Mouse (Mus musculus) lung, embryonic 16.5 days (tissue): ENCODE data around the gene Dnajc2. TPM values are rescaled to one million over a fixed set of nuclear protein-coding genes. Genes with fewer than 3 reads are reported as not detected.
A peak's percentile ranks its signal among the peaks of the same experiment; 100 is the strongest.

Source experiments
- ATAC-seq: fragments of 200-750 bp; cut with Nextera tagmentation; 2 replicates; pipeline ENCODE4 v1.8.0; 2017; ENCODE audit warnings: low read depth, mild to moderate bottlenecking, moderate library complexity
- H3K27ac ChIP-seq: fragments of 300-500 bp; sonication (generic); 2 replicates; pipeline ENCODE4 v1.5.1; 2014; ENCODE audit warnings: mild to moderate bottlenecking, control low read depth, low read length
- H3K27me3 ChIP-seq: fragments of 300-500 bp; sonication (generic); 2 replicates; pipeline ENCODE4 v1.6.1; 2014; ENCODE audit warnings: low read depth, low read length, mixed read lengths; ENCODE audit not compliant: control insufficient read depth, insufficient read depth
- H3K36me3 ChIP-seq: fragments of 300-500 bp; sonication (generic); 2 replicates; pipeline ENCODE4 v1.6.1; 2014; ENCODE audit warnings: low read length; ENCODE audit not compliant: control insufficient read depth, insufficient read depth
- H3K4me1 ChIP-seq: fragments of 300-500 bp; sonication (generic); replicated peaks from 2 replicates; pipeline ENCODE4 v1.6.1; 2014; ENCODE audit warnings: low read length, mixed read lengths; ENCODE audit not compliant: control insufficient read depth, insufficient read depth
- H3K4me2 ChIP-seq: fragments of 300-500 bp; sonication (generic); 2 replicates; pipeline ENCODE4 v1.6.1; 2014; ENCODE audit warnings: low read depth, low read length, control low read depth
- H3K4me3 ChIP-seq: fragments of 300-500 bp; sonication (generic); 2 replicates; pipeline ENCODE4 v1.5.1; 2014; ENCODE audit warnings: mild to moderate bottlenecking, low read length, control low read depth
- H3K9ac ChIP-seq: fragments of 300-500 bp; sonication (generic); 2 replicates; pipeline ENCODE4 v1.6.1; 2014; ENCODE audit warnings: low read length, control low read depth
- H3K9me3 ChIP-seq: fragments of 300-500 bp; sonication (generic); 2 replicates; pipeline ENCODE4 v1.6.1; 2016; ENCODE audit warnings: low read length; ENCODE audit not compliant: control insufficient read depth
- WGBS: fragments of 180-500 bp; shearing (Covaris S2); extraction: QIAGEN DNeasy Blood & Tissue Kit; methylation state at CpG from one replicate; pipeline ENCODE4 v1.1.7; 2014; 5-methylcytosine and 5-hydroxymethylcytosine counted together
- polyA plus RNA-seq: library from polyadenylated mRNA; unstranded; fragments of >200 nt; fragmentation: Nextera tagmentation; extraction: Ambion mirVana; gene quantifications from 2 replicates; pipeline ENCODE4 v1.2.1, GENCODE M21; 2015

Dnajc2 gene
- polyA plus RNA-seq, 1 experiment from 2014 or later = 55.1 TPM

GRCm38 (mm10) chr5:21792166-21792565 lies 7.1 kb upstream of the Dnajc2 start:
- ATAC-seq = no peak
- H3K27ac ChIP-seq = no peak overlapping the region
- H3K4me3 ChIP-seq = no peak overlapping the region

GRCm38 (mm10) chr5:21789061-21789460 lies 4.0 kb upstream of the Dnajc2 start:
- no peaks in the 10 kb centered on the region for H3K9me3 ChIP-seq
- peaks cover 11% of the 10 kb centered on the region for H3K4me1 ChIP-seq
- no peak overlapping the region for H3K4me2 ChIP-seq
- 70% methylated on average over 5 of the region's 5 CpGs for WGBS
- H3K27ac ChIP-seq = no peak overlapping the region
- ATAC-seq = no peak
- H3K4me3 ChIP-seq = no peak overlapping the region
- H3K27me3 ChIP-seq = no peaks in the 10 kb centered on the region
- H3K9ac ChIP-seq = no peak overlapping the region
- 0 out of 2 replicates have a peak, but pooled peaks cover 2% of the 10 kb centered on the region for H3K36me3 ChIP-seq

More at GRCm38 (mm10) chr5:21792166-21792565, 7.1 kb upstream of the Dnajc2 start:
- Histone ChIP-seq H3K27me3 (no peaks in the 10 kb centered on the region), H3K4me2 (no peak overlapping the region), H3K4me1 (peaks cover 6% of the 10 kb centered on the region), H3K36me3 (peaks cover 10% of the 10 kb centered on the region), H3K9me3 (no peaks in the 10 kb centered on the region), H3K9ac (no peak overlapping the region)

GRCm38 (mm10) chr5:21787186-21788105 lies 2.4 kb upstream of the Dnajc2 start:
- 31% methylated on average over 11 of the region's 11 CpGs for WGBS
- no peak overlapping the region for H3K27ac ChIP-seq

GRCm38 (mm10) chr5:21786258-21787185 lies 1.5 kb upstream of the Dnajc2 start:
- peak overlapping the region; percentile 71 for H3K4me2 ChIP-seq
- H3K27me3 ChIP-seq = no peaks in the 10 kb centered on the region
- peak overlapping the region; percentile 96 for H3K4me3 ChIP-seq
- 1% methylated on average over 51 of the region's 51 CpGs for WGBS
- peak overlapping the region; percentile 94 for H3K9ac ChIP-seq
- peak overlapping the region; percentile 83 for H3K27ac ChIP-seq
- peaks cover 14% of the 10 kb centered on the region for H3K36me3 ChIP-seq
- peak; percentile 87 for ATAC-seq
- H3K9me3 ChIP-seq = no peaks in the 10 kb centered on the region
- peaks cover 12% of the 10 kb centered on the region for H3K4me1 ChIP-seq

More at GRCm38 (mm10) chr5:21787186-21788105, 2.4 kb upstream of the Dnajc2 start:
- H3K9ac ChIP-seq = peak overlapping the region; percentile 94
- H3K4me3 ChIP-seq = peak overlapping the region; percentile 96
- H3K27me3 ChIP-seq = no peaks in the 10 kb centered on the region
- no peaks in the 10 kb centered on the region for H3K9me3 ChIP-seq
- peaks cover 12% of the 10 kb centered on the region for H3K4me1 ChIP-seq
- H3K4me2 ChIP-seq = peak overlapping the region; percentile 71
- ATAC-seq = no peak
- peaks cover 6% of the 10 kb centered on the region for H3K36me3 ChIP-seq

GRCm38 (mm10) chr5:21785776-21786175 lies 725 bp upstream of the Dnajc2 start:
- no peak for ATAC-seq
- H3K4me2 ChIP-seq = peak overlapping the region; percentile 71; the same call in 1 of the 2 replicates
- no peak overlapping the region for H3K9ac ChIP-seq
- no peaks in the 10 kb centered on the region for H3K27me3 ChIP-seq
- H3K36me3 ChIP-seq = peaks cover 18% of the 10 kb centered on the region
- H3K4me3 ChIP-seq = no peak overlapping the region
- no peaks in the 10 kb centered on the region for H3K9me3 ChIP-seq
- no peak overlapping the region for H3K27ac ChIP-seq
- WGBS = 83% methylated on average over 6 of the region's 7 CpGs
- H3K4me1 ChIP-seq = peaks cover 12% of the 10 kb centered on the region

- Histone ChIP-seq H3K4me1 (peaks cover 12% of the 10 kb centered on the region), H3K9ac (peak overlapping the region; percentile 83), H3K36me3 (peaks cover 25% of the 10 kb centered on the region), H3K9me3 (no peaks in the 10 kb centered on the region), H3K4me3 (peak overlapping the region; percentile 98), H3K4me2 (peak overlapping the region; percentile 95), H3K27me3 (no peaks in the 10 kb centered on the region), H3K27ac (peak overlapping the region; percentile 50)
- ATAC-seq = peak; percentile 72
- WGBS = under 1% methylated on average over 50 of the region's 51 CpGs
These were observed 644 bp downstream of the Dnajc2 start for GRCm38 (mm10) chr5:21784161-21785052.

- 92% methylated on average over 6 of the region's 6 CpGs for WGBS
- Histone ChIP-seq H3K4me3 (no peak overlapping the region), H3K9ac (no peak overlapping the region), H3K4me2 (no peak overlapping the region), H3K36me3 (peaks cover 27% of the 10 kb centered on the region), H3K9me3 (no peaks in the 10 kb centered on the region), H3K27ac (no peak overlapping the region), H3K4me1 (no peaks in the 10 kb centered on the region), H3K27me3 (no peaks in the 10 kb centered on the region)
- no peak for ATAC-seq
These were observed 8.6 kb downstream of the Dnajc2 start for GRCm38 (mm10) chr5:21776491-21776890.

- Histone ChIP-seq H3K27me3 (no peaks in the 10 kb centered on the region), H3K9me3 (no peaks in the 10 kb centered on the region), H3K9ac (no peak overlapping the region), H3K27ac (no peak overlapping the region), H3K4me1 (no peaks in the 10 kb centered on the region), H3K4me3 (no peak overlapping the region), H3K36me3 (peaks cover 38% of the 10 kb centered on the region), H3K4me2 (no peak overlapping the region)
- no peak for ATAC-seq
- 89% methylated on average over 6 of the region's 6 CpGs for WGBS
These were observed 15.2 kb downstream of the Dnajc2 start for GRCm38 (mm10) chr5:21769841-21770240.
